Mouse (Mus musculus): ENCODE data around the gene Ankrd34a.
A peak's percentile ranks its signal among the peaks of the same experiment; 100 is the strongest.

- no peak for TF ChIP-seq CTCF (IDR thresholded peaks at IDR 0.05; ENCODE audit: low read depth)
- TF ChIP-seq EP300 (IDR thresholded peaks at IDR 0.05; ENCODE audit: low read depth) = peak; percentile 91
Measured at GRCm38 (mm10) chr3:96555041-96555596, 41.3 kb upstream of the Ankrd34a start.
